Mouse (Mus musculus) central nervous system, embryonic 14 days (tissue): Measurements from ENCODE around the gene Plppr1. TPM values are rescaled to one million over a fixed set of nuclear protein-coding genes. Genes with fewer than 3 reads are reported as not detected.

ENCODE experiments used
- polyA plus RNA-seq: library from polyadenylated mRNA; depleted of rRNA; stranded (reverse); fragments of >200 nt; gene quantifications from 2 replicates; pipeline ENCODE4 v1.2.3, GENCODE M21; 2012; rRNA removed

The Plppr1 gene
- polyA plus RNA-seq, result 20.2 and 21.1 TPM in 2 replicates

GRCm38 (mm10) chr4:49059021-49059401 is at the start of gene Plppr1:
Gene Plppr1, plus strand, starts transcription at chr4:49059273.

